Mouse (Mus musculus) limb, embryonic 15.5 days (tissue): ENCODE data around the gene Helq. TPM values are rescaled to one million over a fixed set of nuclear protein-coding genes. Genes with fewer than 3 reads are reported as not detected.
A peak's percentile ranks its signal among the peaks of the same experiment; 100 is the strongest.

Source experiments
- ATAC-seq: fragments of 200-750 bp; cut with Nextera tagmentation; 2 replicates; pipeline ENCODE4 v1.8.0; 2017; ENCODE audit warnings: low read depth, moderate TSS enrichment; ENCODE audit not compliant: insufficient number of reproducible peaks, low FRiP score, low TSS enrichment
- H3K27ac ChIP-seq: fragments of 300-500 bp; sonication (generic); 2 replicates; pipeline ENCODE4 v1.5.1; 2015; ENCODE audit warnings: moderate library complexity, mild to moderate bottlenecking, inconsistent platforms
- H3K27me3 ChIP-seq: fragments of 300-500 bp; sonication (generic); 2 replicates; pipeline ENCODE4 v1.6.1; 2015; ENCODE audit warnings: inconsistent platforms
- H3K36me3 ChIP-seq: fragments of 300-500 bp; sonication (generic); 2 replicates; pipeline ENCODE4 v1.6.1; 2015; ENCODE audit warnings: inconsistent platforms
- H3K4me1 ChIP-seq: fragments of 300-500 bp; sonication (generic); 2 replicates; pipeline ENCODE4 v1.6.1; 2015; ENCODE audit warnings: inconsistent platforms
- H3K4me2 ChIP-seq: fragments of 300-500 bp; sonication (generic); 2 replicates; pipeline ENCODE4 v1.6.1; 2015; ENCODE audit warnings: mild to moderate bottlenecking, inconsistent platforms
- H3K4me3 ChIP-seq: fragments of 300-500 bp; sonication (generic); 2 replicates; pipeline ENCODE4 v1.5.1; 2015; ENCODE audit warnings: mild to moderate bottlenecking, inconsistent platforms
- H3K9ac ChIP-seq: fragments of 300-500 bp; sonication (generic); 2 replicates; pipeline ENCODE4 v1.6.1; 2015; ENCODE audit warnings: inconsistent platforms
- H3K9me3 ChIP-seq: fragments of 300-500 bp; sonication (generic); 2 replicates; pipeline ENCODE4 v1.6.1; 2016; ENCODE audit warnings: inconsistent platforms
- WGBS: fragments of 180-500 bp; shearing (Covaris S2); methylation state at CpG from one replicate; pipeline ENCODE4 v1.1.7; 2015; 5-methylcytosine and 5-hydroxymethylcytosine counted together
- polyA plus RNA-seq: library from polyadenylated mRNA; unstranded; fragments of >200 nt; fragmentation: Nextera tagmentation; extraction: Ambion mirVana; gene quantifications from 2 replicates; pipeline ENCODE4 v1.2.1, GENCODE M21; 2015

Helq gene
- polyA plus RNA-seq, 1 experiment from 2014 or later, result 15.2 TPM

- Histone ChIP-seq H3K9ac (no peak overlapping the region), H3K27me3 (no peaks in the 10 kb centered on the region), H3K4me1 (0 out of 2 replicates have a peak, but pooled peaks cover 10% of the 10 kb centered on the region), H3K9me3 (no peaks in the 10 kb centered on the region), H3K4me3 (no peak overlapping the region), H3K27ac (no peak overlapping the region), H3K4me2 (no peak overlapping the region), H3K36me3 (no peaks in the 10 kb centered on the region)
- 58% methylated on average over 7 of the region's 7 CpGs for WGBS
- no peak for ATAC-seq
Observed at GRCm38 (mm10) chr5:100826531-100826930, 28.1 kb upstream of the Helq start.

GRCm38 (mm10) chr5:100825975-100826374 lies 27.6 kb upstream of the Helq start:
- H3K4me2 ChIP-seq, result no peak overlapping the region
- H3K9me3 ChIP-seq, result no peaks in the 10 kb centered on the region
- no peaks in the 10 kb centered on the region for H3K36me3 ChIP-seq
- H3K4me1 ChIP-seq, result 0 out of 2 replicates have a peak, but pooled peaks cover 10% of the 10 kb centered on the region
- no peaks in the 10 kb centered on the region for H3K27me3 ChIP-seq
- ATAC-seq, result no peak
- H3K9ac ChIP-seq, result no peak overlapping the region
- H3K27ac ChIP-seq, result no peak overlapping the region
- no peak overlapping the region for H3K4me3 ChIP-seq
- 23% methylated on average over 2 of the region's 2 CpGs for WGBS

GRCm38 (mm10) chr5:100822826-100823225 lies 24.4 kb upstream of the Helq start:
- Histone ChIP-seq H3K27ac (no peak overlapping the region), H3K4me3 (no peak overlapping the region), H3K9ac (no peak overlapping the region), H3K27me3 (no peaks in the 10 kb centered on the region), H3K36me3 (0 out of 2 replicates have a peak, but pooled peaks cover 3% of the 10 kb centered on the region), H3K4me1 (0 out of 2 replicates have a peak, but pooled peaks cover 3% of the 10 kb centered on the region), H3K9me3 (no peaks in the 10 kb centered on the region), H3K4me2 (no peak overlapping the region)
- no peak for ATAC-seq
- WGBS, result 55% methylated on average over 7 of the region's 7 CpGs

- 0 out of 2 replicates have a peak, but pooled peaks cover 3% of the 10 kb centered on the region for H3K4me1 ChIP-seq
- no peak overlapping the region for H3K27ac ChIP-seq
- H3K4me2 ChIP-seq, result peak overlapping the region; percentile 82
- ATAC-seq, result no peak
- no peaks in the 10 kb centered on the region for H3K9me3 ChIP-seq
- no peak overlapping the region for H3K4me3 ChIP-seq
- H3K36me3 ChIP-seq, result peaks cover 7% of the 10 kb centered on the region; the same call in 1 of the 2 replicates
- no peaks in the 10 kb centered on the region for H3K27me3 ChIP-seq
- WGBS, result 76% methylated on average over 8 of the region's 8 CpGs
- H3K9ac ChIP-seq, result no peak overlapping the region
Observed at GRCm38 (mm10) chr5:100821375-100821774, 23.0 kb upstream of the Helq start.

- peak; percentile 86; the same call in 1 of the 2 replicates for ATAC-seq
- under 1% methylated on average over 63 of the region's 63 CpGs for WGBS
Observed at GRCm38 (mm10) chr5:100820483-100821184, 22.2 kb upstream of the Helq start, which contains the start of gene Abraxas1. Gene Abraxas1 (minus strand): TSS chr5:100820965.

GRCm38 (mm10) chr5:100819568-100820480 lies 21.4 kb upstream of the Helq start:
- 31% methylated on average over 16 of the region's 16 CpGs for WGBS
- H3K4me2 ChIP-seq, result peak overlapping the region; percentile 82

More at GRCm38 (mm10) chr5:100820483-100821184, 22.2 kb upstream of the Helq start, which contains the start of gene Abraxas1:
- Histone ChIP-seq H3K4me2 (peak within 1 kb of the TSS; percentile 82), H3K27ac (peak within 1 kb of the TSS; percentile 85), H3K27me3 (no peaks in the 10 kb centered on the region), H3K36me3 (peaks cover 10% of the 10 kb centered on the region), H3K9ac (peak within 1 kb of the TSS; percentile 96), H3K9me3 (no peaks in the 10 kb centered on the region), H3K4me3 (peak within 1 kb of the TSS; percentile 89), H3K4me1 (0 out of 2 replicates have a peak, but pooled peaks cover 3% of the 10 kb centered on the region)

GRCm38 (mm10) chr5:100818341-100818740 lies 19.9 kb upstream of the Helq start:
- no peaks in the 10 kb centered on the region for H3K9me3 ChIP-seq
- peaks cover 17% of the 10 kb centered on the region for H3K36me3 ChIP-seq
- no peak overlapping the region for H3K4me2 ChIP-seq
- H3K4me3 ChIP-seq, result no peak overlapping the region
- ATAC-seq, result no peak
- no peak overlapping the region for H3K27ac ChIP-seq
- H3K27me3 ChIP-seq, result no peaks in the 10 kb centered on the region
- no peak overlapping the region for H3K9ac ChIP-seq
- H3K4me1 ChIP-seq, result 0 out of 2 replicates have a peak, but pooled peaks cover 3% of the 10 kb centered on the region
- WGBS, result 76% methylated on average over 4 of the region's 4 CpGs

More at GRCm38 (mm10) chr5:100819568-100820480, 21.4 kb upstream of the Helq start:
- Histone ChIP-seq H3K9ac (peak overlapping the region; percentile 96), H3K36me3 (peaks cover 13% of the 10 kb centered on the region), H3K27ac (peak overlapping the region; percentile 85), H3K4me1 (0 out of 2 replicates have a peak, but pooled peaks cover 3% of the 10 kb centered on the region), H3K4me3 (peak overlapping the region; percentile 89), H3K9me3 (no peaks in the 10 kb centered on the region), H3K27me3 (no peaks in the 10 kb centered on the region)
- ATAC-seq, result no peak

GRCm38 (mm10) chr5:100794084-100794483 lies 4.3 kb downstream of the Helq start:
- ATAC-seq, result no peak
- H3K36me3 ChIP-seq, result peaks cover 43% of the 10 kb centered on the region
- H3K4me3 ChIP-seq, result no peak overlapping the region
- H3K27ac ChIP-seq, result no peak overlapping the region
- peaks cover 9% of the 10 kb centered on the region; the same call in 1 of the 2 replicates for H3K4me1 ChIP-seq
- H3K27me3 ChIP-seq, result no peaks in the 10 kb centered on the region
- H3K9ac ChIP-seq, result no peak overlapping the region
- H3K9me3 ChIP-seq, result no peaks in the 10 kb centered on the region
- WGBS, result 77% methylated on average over 5 of the region's 5 CpGs
- H3K4me2 ChIP-seq, result no peak overlapping the region

GRCm38 (mm10) chr5:100792261-100792660 lies 6.1 kb downstream of the Helq start:
- Histone ChIP-seq H3K9me3 (no peaks in the 10 kb centered on the region), H3K4me1 (peaks cover under 1% of the 10 kb centered on the region; the same call in 1 of the 2 replicates), H3K9ac (no peak overlapping the region), H3K36me3 (peaks cover 54% of the 10 kb centered on the region), H3K4me3 (no peak overlapping the region), H3K27me3 (no peaks in the 10 kb centered on the region), H3K27ac (no peak overlapping the region), H3K4me2 (no peak overlapping the region)
- WGBS, result 76% methylated on average over 7 of the region's 7 CpGs
- no peak for ATAC-seq

- 91% methylated on average over 9 of the region's 9 CpGs for whole genome bisulfite sequencing
- Histone ChIP-seq H3K27me3 (no peaks in the 10 kb centered on the region), H3K36me3 (peaks cover 66% of the 10 kb centered on the region), H3K9ac (no peak overlapping the region), H3K4me3 (no peak overlapping the region), H3K4me1 (no peaks in the 10 kb centered on the region), H3K4me2 (no peak overlapping the region), H3K9me3 (no peaks in the 10 kb centered on the region), H3K27ac (no peak overlapping the region)
- no peak for ATAC-seq
Observed at GRCm38 (mm10) chr5:100787527-100787926, 10.9 kb downstream of the Helq start.

- Histone ChIP-seq H3K27ac (no peak overlapping the region), H3K4me3 (no peak overlapping the region), H3K4me2 (no peak overlapping the region), H3K9ac (no peak overlapping the region), H3K4me1 (no peaks in the 10 kb centered on the region), H3K9me3 (no peaks in the 10 kb centered on the region), H3K27me3 (no peaks in the 10 kb centered on the region), H3K36me3 (peaks cover 61% of the 10 kb centered on the region)
- ATAC-seq, result no peak
- 92% methylated on average over 13 of the region's 13 CpGs for WGBS
Observed at GRCm38 (mm10) chr5:100779002-100779401, 19.4 kb downstream of the Helq start.
